Mouse (Mus musculus) v-Abl transformed pro-B cells (cell line): ENCODE data around the gene Fam8a1.

Experiments
- in situ Hi-C, 2 experiments: fragments of 400-800 bp; cut with MboI; formaldehyde crosslinking; loops; one replicate each; pipeline ENCODE4 v1.15.1; 2025; ENCODE audit not compliant: unreplicated experiment in 2 of 2

The Fam8a1 gene

DNA sequence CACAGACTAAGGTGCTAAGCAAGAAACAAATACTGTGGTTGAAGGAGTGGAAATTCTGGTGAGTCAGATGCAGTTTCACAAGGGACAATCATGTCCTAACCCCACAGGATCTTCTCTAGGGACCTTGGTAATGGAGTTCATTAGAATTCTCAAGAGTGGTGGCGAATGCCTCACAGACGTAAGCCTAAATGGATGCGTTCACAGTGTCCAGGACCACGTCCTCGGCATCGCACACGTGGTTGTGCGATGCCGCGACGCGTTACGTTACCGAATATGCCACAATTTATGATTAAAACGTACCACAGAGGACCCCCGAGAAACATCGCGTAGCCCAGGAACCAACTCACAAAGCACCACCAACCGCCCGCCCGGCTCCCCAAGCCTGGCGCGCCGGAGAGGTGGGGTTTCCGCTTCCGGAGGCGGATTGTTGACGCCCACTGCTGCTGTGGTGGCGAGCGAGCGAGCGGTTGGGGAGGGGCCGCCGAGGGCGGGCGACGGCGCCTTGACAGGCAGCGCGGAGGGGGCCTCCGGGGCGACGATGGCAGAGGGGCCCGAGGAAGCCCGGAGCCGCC, at the start of gene Fam8a1:
Gene Fam8a1, plus strand, starts transcription at position 475 of the 572 bp plus-strand sequence.
- in situ Hi-C loops: loop anchor here (10.0 to 25.0 kb wide), 2 partner anchors 126 to 368 kb away; partner anchors contain the start of genes Kdm1b (in 2 of the 2) and Tpmt (in 2 of the 2)

GRCm38 (mm10) chr13:46619633-46620032, 49.7 kb upstream of the Fam8a1 start:
- in situ Hi-C loops: no loop called here

DNA sequence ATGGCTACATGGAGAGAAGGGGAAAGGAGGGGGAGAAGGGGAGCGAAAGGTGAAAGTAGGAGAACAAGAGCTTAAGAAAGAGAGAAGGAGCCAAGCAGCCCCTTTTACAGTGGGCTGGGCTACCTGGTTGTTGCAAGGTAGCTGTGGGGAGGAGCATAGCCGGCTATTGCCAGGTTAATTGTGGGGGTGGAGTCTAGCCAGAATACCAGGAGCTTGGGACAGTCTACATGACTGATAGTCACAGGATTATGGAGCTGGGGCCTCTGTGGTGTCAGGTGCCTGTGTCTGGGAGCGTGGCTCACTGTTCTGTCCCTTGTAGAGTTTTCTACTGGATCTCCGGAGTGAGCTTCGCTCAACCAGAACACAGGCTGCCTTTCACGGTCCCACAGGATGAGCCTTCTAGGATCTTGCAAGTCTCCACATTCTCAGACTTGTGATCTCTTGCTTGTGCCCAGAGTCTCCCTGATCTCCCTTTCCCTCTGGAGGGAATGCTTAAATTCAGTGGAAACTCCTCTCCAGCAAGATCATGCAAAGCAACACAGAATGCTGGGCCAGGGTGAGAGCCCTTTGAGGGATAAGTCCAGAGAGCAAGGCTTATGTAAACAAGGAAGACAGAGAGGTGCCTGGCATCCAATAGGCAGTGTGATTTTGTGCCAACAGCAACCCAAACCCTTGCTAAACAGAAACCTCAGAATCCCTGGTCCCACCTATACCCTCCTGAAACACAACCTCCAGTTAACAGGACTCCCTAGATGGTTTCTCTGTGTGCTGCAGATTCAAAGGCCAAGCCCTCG, 48.2 kb upstream of the Fam8a1 start:
- in situ Hi-C loops: no loop called here

DNA sequence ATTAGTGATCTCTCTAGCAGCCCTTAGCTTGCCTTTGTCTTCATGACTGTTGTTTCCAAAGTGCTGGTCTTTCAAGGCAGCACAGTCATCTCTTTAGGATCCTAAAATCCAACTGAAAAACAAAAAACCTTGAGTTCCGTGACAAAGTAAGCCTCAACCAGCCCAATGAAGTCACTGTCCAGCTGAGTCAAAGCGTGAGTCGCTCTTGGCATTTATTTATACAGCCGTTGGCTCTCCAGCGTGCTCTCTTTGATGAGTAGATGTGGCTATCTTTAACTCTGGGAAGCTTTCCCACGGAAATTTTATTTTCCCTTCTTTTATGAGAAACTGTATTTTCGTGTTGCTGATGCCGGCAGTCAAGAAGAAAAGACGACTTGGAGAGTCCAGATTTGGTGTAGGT, 42.7 kb upstream of the Fam8a1 start:
- in situ Hi-C loops: loop anchor here in 1 of 2 experiments (25.0 kb wide), 1 partner anchor 1089 kb away; no protein-coding TSS in a partner anchor

- in situ Hi-C loops: loop anchor here in 1 of 2 experiments (25.0 kb wide), 1 partner anchor 1091 kb away; no protein-coding TSS in a partner anchor
These were observed 41.5 kb upstream of the Fam8a1 start for GRCm38 (mm10) chr13:46627841-46628240.

GRCm38 (mm10) chr13:46629391-46629790, 39.9 kb upstream of the Fam8a1 start:
- in situ Hi-C loops: loop anchor here in 1 of 2 experiments (25.0 kb wide), 1 partner anchor 1092 kb away; no protein-coding TSS in a partner anchor

DNA sequence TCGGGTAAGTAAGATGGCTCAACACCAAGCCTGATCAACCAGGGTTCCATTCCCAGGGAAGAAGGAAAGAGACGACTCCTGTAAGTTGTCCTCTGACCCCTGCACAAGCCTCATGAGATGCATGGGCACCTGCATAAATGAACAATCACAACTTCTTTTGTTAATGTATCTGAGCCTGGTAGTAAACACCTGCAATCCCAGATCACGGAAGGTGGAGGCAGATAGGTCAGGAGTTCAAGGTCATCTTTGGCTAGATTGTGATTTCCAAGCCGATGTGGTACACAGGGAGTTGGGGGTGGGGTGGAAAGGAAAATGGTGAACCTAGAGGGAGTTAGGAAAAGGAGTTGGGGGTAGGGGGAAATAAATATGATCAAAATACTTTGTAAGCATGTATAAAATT, 36.5 kb upstream of the Fam8a1 start:
- in situ Hi-C loops: loop anchor here in 1 of 2 experiments (25.0 kb wide), 1 partner anchor 1095 kb away; no protein-coding TSS in a partner anchor

- in situ Hi-C loops: loop anchor here in 1 of 2 experiments (25.0 kb wide), 1 partner anchor 1096 kb away; no protein-coding TSS in a partner anchor
These were observed 35.8 kb upstream of the Fam8a1 start for GRCm38 (mm10) chr13:46633320-46634132.

DNA sequence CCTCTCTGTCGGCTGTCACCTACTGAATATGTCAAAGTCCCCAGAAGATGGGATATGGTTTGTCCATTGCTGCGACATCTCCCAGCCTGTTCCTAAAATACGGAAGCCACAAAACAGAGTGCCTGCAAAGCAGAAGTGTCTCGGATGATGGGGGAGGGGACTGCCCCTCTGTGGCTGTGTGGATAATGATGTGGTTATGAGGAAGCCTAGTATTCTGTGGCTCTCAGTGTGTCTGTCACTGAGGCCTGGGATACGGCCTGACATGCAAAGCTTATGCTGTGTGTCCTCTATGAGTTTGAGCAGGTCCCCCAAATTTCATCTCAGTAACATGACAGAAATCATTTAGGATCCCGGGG, 35.2 kb upstream of the Fam8a1 start:
- in situ Hi-C loops: loop anchor here in 1 of 2 experiments (25.0 kb wide), 1 partner anchor 1097 kb away; no protein-coding TSS in a partner anchor

DNA sequence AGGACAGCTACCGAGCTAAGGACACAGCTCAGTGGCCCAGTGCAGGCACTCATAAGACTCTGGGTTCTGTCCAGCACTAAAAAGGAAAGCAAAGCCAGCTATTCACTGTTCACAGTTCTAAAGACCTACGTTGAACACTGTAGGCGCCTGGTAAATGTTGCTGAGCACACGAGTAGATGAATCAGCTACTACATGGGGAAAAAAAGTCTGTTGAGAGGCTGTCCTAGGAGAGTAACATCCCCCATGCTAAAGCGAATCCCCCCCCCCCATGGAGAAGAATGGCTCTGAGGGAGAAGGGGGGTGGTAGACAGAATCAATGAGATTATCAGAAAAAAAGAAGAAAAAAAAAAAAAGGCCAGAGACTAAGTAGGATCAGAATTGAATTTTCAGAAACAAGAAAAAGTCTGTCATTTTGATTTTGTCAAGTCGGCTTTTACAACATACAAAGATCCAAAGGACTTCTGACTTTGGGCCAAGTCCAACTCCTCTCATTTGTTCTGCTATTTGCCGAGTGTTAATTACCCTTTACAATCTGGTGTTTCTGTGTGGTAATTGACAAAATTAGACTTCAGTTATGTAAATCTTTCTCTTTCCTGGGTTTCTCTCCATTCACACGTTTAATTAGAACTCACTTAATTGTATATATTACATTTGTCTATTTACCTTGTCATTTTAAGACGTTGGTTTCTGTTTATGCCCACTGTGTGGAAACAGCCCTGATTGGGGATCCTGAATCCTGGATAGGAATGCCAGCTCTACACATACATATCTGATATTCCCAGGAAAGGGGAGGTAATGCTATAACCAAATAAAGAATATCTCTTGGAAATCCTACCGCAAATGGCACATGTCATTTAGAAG, 28.5 kb upstream of the Fam8a1 start:
- in situ Hi-C loops: loop anchor here in 1 of 2 experiments (25.0 kb wide), 1 partner anchor 1104 kb away; no protein-coding TSS in a partner anchor

- in situ Hi-C loops: loop anchor here in 1 of 2 experiments (25.0 kb wide), 1 partner anchor 1105 kb away; no protein-coding TSS in a partner anchor
These were observed 27.0 kb upstream of the Fam8a1 start for GRCm38 (mm10) chr13:46642318-46642717.

GRCm38 (mm10) chr13:46644175-46644574, 25.1 kb upstream of the Fam8a1 start:
- in situ Hi-C loops: loop anchor here in 1 of 2 experiments (25.0 kb wide), 1 partner anchor 1107 kb away; no protein-coding TSS in a partner anchor

- in situ Hi-C loops: loop anchor here in 1 of 2 experiments (25.0 kb wide), 1 partner anchor 1108 kb away; no protein-coding TSS in a partner anchor
These were observed 23.8 kb upstream of the Fam8a1 start for GRCm38 (mm10) chr13:46645476-46645875.

DNA sequence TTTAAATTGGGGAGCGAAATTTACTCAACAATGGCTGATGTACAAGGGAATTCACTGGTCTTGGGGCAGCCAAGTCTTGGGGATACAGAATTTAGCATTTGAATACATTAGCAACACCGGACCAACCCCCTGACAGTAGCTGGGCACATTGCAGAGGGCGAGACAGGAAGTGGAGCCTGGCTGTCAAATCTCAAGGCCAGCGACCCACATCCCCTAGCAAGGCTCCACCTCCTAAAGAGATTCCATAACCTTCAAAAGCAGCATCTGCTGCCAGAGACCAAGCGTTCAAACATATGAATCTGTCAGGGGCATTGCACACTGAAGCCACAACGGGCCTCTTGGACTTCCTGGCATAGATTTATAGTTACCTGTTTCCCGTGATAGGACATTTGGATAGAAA, 17.5 kb upstream of the Fam8a1 start:
- in situ Hi-C loops: loop anchor here (25.0 kb wide), 1 partner anchor 385 kb away; the partner anchor contains the start of genes Kdm1b (in 2 of the 2) and Tpmt (in 2 of the 2)

- in situ Hi-C loops: loop anchor here (25.0 kb wide), 1 partner anchor 385 kb away; the partner anchor contains the start of genes Kdm1b (in 2 of the 2) and Tpmt (in 2 of the 2)
These were observed 16.7 kb upstream of the Fam8a1 start for GRCm38 (mm10) chr13:46652671-46653070.

- in situ Hi-C loops: loop anchor here (25.0 kb wide), 1 partner anchor 384 kb away; the partner anchor contains the start of genes Kdm1b (in 2 of the 2) and Tpmt (in 2 of the 2)
These were observed 15.7 kb upstream of the Fam8a1 start for GRCm38 (mm10) chr13:46653671-46654070.

DNA sequence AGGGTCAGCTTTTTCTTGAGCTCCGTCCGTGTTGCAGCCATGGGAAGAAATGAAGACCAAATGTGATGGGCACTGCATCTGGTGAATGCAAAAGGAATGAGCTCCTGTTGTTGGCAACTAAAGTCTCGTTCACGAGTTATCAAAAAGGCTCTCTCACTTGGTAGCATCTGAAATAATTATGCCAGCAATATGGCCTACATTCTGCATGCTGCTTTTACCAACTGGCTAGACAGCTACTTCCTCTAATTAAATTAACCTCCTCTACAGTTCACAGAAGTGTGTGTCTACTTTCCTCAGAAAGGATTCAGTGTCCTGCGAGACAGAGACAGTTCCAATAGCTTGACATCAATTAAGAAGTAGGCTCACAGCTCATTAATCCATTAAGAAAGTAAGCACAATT, 14.8 kb upstream of the Fam8a1 start:
- in situ Hi-C loops: loop anchor here (25.0 kb wide), 1 partner anchor 383 kb away; the partner anchor contains the start of genes Kdm1b (in 2 of the 2) and Tpmt (in 2 of the 2)

- in situ Hi-C loops: loop anchor here (25.0 kb wide), 1 partner anchor 378 kb away; the partner anchor contains the start of genes Kdm1b (in 2 of the 2) and Tpmt (in 2 of the 2)
These were observed 10.1 kb upstream of the Fam8a1 start for GRCm38 (mm10) chr13:46659211-46659610.
